Mouse (Mus musculus) cerebellum, adult 18-20 months (tissue): ENCODE data around the gene Txndc2.

ENCODE experiments used
- DNase-seq, 2 experiments: peaks; one replicate each; pipeline ENCODE4 v3.0.0; 2021

Gene Txndc2

DNA sequence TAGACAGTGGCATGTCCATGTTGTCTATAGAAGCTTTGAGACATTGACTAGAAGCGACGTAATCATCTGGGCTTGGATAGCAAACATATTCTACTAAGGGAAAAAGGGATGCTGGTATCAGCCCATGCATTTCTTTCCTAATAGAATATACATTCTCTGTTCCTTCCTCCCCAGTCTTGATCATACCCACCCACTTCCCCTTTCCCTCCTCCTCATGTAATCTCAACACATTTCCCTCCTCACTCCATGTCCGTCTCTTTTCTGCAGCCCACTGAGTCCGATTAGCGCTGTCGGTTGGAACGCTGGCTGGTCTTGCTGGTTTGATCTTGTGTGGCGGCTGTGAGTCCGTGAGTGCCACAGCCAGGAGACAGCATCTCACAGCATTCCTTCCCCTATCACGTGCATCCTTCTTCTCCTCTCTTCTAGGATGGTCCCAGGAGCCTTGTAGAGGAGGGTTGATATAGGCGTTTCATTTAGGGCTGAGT, at the start of gene Txndc2:
Gene Txndc2 (minus strand): TSS at position 435 of the 485 bp plus-strand sequence.
- DNase-seq: no peak

DNA sequence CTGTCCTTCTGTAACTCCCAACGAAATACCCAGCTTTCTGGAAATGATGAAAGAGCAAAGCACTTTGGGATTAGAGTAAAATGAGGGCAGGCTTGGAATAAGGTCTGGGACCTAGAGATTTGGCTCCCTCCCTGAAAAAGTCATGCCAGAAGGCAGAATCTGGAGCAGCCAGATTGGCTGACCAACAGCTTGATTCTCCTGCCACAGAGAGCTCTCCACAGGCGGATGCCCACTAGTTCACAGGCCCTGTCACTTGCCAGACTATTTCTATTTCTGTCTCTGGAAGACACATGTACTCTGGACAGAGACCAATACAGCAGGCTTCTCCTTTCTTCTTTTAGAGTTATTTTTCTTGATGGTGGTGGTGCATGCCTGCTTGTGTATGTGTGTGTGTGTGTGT, 41.8 kb upstream of the Txndc2 start:
- peak; percentile 79 to 90 for DNase-seq

DNA sequence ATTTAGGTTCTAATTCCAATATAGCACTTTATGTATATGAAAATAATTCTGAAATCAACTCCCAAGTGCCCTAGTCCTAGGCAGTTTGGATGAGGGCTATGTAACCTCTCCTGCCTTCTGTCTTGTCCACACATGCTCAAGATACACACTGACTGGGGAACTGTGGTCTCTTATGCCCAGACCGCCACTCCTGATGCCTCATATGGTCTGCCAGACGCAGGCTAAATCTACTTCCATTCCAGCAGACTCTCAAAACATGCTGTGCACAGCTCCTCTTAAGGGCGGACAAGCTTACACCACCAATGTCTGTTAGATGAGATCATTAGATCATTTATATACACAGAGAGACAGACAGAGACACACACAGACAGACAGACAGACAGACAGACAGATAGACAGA, 41.3 kb upstream of the Txndc2 start:
- DNase-seq: no peak

DNA sequence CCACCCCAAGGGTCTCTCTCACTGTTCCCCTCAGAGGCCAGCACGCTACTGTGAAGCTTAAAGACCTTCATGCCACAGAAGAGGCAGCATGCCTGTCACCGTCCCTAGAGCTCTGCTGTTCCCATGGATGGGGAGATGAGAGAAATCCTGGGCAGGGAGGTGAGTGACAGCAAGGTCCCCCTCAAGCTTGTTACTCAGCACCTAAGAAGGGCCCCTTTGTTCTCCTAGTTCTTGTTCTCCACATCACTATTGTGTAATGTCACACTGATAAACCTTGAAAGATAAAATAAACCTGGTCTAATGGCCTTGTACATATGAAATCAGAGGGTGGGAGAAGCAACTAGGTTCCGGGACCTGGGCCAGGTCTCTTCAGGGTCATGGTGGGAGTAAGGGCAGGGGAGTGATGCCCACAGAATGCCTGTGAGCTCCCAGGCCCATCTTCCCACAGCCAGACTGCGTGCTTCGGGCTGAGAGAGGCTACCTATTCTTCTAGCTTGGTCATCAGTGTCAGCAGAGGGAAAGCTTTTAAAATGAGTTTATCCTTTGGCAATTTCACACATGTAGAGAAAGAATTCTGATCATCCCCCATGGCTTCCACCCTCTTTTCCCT, 40.2 kb upstream of the Txndc2 start:
- no peak for DNase-seq

DNA sequence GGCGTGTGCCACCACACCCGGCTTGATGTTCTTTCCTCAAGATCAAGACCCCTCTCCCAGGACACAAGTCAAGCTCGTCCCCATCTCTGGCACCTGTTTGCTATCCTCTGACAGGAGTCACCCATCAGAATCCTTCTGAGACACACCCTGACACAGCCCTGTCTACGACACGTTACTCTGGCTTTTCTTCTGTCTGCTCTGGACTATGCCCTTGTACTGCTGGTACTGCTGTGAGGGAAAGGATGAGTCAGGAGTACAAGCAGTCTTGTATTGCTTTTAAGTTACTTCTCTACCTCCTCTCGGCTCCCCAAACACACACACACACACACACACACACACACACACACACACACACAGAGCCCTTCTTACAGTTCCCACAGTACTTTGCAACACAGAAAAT, 39.5 kb upstream of the Txndc2 start:
- DNase-seq: no peak

DNA sequence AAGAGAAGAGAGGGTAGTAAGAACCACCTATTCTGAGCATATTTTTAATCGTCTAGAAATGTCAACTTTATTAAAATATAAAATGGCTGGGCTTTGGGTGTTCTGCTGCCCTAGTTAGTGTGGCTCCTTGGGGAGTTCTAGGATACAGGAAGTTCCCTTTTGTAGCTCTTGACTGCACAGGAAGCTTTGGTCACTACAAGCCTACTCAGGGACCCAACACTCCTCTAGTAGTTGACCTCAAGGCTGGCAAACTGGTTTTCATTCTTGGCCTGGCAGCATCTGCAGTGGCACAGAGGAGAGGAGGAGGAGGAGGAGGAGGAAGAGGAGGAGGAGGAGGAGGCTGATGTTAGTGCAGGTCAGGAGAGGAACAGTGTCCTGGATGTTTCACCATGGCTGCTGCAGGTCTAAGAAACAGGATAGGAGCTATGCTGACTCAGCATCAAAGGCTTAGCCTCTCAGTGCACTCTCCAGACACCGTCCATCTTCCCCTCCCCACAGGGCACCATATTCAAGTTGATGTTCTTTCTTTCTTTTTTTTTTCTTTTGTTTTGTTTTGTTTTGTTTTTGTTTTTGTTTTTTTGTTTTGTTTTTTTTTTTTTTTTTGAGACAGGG, 38.9 kb upstream of the Txndc2 start:
- DNase-seq: no peak

DNA sequence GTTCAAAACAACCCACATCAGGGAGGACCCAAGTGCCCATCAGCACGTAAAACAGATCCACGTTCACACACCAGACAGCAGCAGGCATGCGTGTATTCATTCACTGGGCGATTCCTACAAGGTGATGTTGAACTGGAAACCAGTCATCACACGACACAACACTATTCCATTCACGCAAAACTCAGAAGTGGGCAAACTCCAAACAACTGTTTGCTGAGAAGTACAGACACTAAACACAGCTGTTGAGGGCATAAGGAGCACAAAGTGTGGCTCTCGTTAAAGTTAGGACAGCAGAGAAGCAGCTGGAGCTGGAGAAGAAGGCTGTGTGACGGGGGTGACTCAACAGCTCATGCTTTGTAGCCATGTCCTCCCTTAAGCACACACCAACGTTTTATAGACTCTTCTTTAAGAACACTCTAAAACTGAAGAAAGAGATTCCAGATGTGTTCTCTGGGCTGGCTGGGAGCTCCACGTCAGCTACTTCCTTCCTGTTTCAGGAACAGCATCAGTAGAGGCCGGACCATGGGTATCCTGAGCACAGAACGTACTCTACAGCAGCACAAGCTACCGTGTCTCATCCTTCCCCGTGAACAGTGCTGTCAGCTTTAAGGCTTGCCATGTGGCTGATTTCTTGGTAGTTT, 38.0 kb upstream of the Txndc2 start:
- no peak for DNase-seq

DNA sequence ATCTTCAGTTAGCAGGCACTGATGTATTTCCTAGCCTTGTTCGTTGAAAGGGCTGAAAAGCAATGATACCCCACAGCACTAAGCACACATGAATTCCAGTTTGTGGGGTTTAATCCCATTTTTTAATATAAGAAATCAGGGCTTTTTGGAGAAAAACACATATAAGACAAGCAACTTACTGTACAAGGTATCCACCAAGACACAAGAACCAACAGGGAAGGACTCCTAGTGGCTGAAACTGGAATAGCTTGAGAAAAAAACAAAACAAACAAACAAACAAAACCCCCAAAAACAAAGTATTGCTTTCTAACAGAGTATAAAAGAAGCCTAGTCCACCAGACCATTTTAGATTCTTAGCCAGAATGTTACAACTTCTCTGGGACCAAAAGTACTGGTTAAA, 35.8 kb upstream of the Txndc2 start:
- no peak for DNase-seq

DNA sequence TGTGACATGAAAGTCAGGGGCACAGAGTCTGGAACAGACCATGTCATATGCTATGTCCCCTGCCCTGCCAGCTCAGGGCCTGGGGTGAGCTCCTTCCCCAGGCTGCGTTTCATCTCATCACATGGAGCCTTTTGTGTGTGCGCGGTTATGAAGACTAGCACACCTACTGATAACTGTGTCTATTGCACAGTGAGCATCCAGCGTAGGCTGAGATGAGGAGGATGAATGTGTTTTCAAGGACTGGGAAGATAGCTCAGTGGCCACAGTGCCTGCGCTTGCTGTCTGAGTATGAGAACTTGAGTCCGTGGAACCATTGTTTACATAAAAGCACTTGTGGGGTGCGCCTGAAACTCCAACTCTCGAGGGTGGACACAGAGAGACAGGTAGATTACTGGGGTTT, 34.6 kb upstream of the Txndc2 start:
- no peak for DNase-seq

DNA sequence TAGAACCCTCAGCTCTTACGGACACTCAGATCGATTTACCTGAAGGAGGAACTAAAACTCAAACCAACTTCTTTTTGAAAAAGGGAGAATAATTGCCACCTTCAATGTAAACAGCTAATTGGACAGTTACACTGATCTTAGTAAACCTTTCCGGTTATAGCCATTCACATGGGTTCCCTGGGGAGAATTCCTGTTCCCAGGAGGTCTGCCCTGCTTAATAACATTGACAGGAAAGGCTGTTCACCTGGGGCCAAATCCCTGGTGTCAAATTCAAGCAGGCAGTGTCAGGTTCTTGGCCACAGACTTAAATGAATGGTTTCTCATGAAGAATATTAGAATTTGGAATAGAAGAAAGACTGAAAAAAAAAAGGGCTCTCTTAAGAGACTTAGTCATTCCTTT, 34.0 kb upstream of the Txndc2 start:
- DNase-seq: no peak

DNA sequence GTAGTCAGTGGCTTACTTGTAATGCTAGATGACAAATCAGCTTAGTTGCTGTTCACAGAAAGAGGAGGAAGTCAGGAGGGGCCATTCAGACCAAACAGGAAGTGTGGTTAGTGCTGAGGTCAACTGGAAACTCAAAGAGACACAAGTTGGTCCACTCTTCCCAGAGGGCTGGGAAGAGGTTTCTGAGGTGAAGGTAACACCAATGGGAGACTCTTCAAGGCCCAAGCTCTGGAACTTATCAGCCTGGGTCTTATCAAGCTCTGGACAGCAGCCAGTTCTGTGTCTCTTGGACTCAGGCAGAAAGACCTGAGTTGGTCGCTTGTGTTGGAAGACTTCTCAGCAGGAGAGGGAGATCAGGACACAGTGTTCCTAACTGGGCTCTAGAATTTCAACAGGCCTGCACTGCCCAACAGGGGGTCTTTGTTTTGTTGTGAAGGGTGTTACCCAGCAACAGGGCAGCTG, 32.8 kb upstream of the Txndc2 start:
- no peak for DNase-seq

DNA sequence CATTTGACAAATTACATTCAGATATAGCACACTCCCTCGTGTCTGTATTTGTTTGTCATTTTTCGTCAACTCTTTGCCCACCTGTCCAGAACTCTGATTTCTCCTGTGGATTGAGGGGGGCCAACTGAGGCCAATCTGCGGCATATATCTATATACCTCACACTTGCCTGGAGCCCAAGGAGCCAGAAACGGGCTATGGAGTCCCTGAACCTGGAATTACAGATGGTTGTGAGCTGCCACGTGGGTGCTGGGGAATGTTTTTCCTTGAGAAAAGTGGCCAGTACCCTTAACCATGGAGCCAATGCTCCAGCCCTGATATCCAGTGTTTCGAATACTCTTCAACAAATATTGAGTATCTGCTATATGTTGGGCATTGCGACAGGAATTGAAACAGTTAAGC, 31.0 kb upstream of the Txndc2 start:
- no peak for DNase-seq

DNA sequence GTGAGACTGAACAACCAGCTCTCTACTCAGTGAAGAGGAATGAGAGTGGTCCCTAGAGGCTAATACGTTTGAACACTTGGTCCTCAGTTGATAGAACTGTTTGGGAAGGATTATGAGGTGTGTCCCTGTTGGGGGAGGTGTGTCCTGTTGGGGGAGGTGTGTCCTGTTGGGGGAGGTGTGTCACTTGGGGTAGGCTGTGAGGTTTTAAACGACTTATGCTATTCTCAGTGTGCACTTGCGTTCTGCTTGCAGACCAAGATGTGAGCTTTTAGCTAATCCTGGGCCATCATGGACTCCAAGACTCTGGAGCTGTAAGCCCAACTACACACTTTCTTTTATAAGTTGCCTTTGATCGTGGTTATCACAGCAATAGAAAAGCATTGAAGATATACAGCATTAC, 27.1 kb upstream of the Txndc2 start:
- DNase-seq: no peak

DNA sequence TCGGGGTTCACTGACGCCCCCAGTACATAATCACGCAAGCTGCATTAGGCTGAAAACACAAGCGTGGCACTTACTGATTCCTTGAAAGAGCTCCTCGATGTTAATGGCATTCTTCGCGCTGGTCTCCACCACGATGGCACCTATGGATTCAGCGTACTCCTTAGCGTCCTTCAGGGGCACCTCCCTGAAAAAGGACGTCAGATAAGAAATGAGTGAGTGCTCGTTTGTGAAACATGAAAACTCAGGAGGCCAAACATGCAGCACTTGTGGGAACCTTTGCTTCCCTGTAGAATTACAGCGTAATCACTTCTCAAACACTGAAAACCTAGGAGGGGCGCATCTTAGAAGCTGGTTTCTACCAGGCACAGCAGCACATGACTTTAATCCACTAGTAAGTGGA, 25.8 kb upstream of the Txndc2 start:
- DNase-seq: no peak

DNA sequence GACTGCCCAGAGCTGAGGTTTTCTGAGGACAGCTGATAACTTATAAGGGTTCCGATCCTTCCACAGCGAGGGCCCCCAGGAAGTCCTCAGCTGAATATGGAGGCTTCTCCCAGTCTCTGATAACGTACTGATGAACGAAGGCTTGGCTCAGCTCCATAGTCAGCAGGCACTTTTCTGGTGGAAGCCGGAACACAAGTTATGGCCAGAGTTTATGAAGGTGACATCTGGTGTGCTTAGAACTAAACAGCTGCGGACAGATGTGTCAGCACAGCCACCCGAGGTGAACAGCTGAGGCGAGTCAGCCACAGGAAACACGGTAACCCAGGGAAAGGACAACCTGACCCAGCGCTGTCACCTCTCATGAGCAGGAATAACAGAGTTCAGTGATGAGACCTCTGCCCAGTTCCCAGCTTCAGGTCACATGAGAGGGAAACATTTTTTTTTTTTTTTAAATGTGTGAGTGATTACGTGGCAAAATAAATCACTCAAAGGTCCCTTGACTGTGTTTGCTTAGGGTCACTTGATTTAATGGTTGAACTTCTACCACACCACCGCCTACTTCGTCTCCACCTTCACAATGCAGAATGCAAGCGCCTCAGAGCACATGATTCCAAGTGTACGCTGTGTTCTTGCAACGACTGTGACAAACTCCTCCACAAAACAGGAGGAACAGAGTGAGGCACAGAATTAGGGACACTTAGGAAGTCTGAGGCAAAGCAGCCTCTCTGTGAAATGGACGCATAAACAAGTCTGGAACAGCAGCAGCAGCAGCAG, 24.6 kb upstream of the Txndc2 start:
- DNase-seq: no peak

DNA sequence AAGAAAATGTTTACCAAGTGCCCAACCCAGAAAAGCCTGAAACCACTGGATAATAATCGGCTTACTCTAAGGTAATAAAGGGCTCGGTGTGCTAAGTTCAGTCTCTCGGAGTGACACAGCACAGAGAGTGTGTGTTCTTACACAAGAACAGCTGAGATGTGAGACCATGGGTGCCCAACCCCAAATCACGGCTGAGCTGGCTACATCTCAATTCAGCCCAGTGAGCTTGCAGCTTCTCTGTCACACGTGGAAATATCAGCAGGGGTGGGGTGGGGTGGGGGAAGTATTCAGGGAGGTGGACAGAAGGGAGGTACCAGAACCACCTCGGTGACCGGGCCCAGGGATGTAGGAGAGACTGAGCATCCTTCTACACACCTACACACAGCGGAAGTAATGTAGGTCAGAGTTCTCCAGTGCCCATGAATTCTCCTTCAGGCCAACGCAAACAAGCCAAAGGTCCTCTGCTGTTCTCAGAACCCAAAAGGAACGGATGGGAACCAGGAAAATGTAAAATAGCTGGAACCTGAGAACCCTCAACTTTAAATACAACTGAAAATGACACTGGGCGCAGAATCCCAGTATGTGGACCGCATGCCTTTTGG, 23.9 kb upstream of the Txndc2 start:
- no peak for DNase-seq

DNA sequence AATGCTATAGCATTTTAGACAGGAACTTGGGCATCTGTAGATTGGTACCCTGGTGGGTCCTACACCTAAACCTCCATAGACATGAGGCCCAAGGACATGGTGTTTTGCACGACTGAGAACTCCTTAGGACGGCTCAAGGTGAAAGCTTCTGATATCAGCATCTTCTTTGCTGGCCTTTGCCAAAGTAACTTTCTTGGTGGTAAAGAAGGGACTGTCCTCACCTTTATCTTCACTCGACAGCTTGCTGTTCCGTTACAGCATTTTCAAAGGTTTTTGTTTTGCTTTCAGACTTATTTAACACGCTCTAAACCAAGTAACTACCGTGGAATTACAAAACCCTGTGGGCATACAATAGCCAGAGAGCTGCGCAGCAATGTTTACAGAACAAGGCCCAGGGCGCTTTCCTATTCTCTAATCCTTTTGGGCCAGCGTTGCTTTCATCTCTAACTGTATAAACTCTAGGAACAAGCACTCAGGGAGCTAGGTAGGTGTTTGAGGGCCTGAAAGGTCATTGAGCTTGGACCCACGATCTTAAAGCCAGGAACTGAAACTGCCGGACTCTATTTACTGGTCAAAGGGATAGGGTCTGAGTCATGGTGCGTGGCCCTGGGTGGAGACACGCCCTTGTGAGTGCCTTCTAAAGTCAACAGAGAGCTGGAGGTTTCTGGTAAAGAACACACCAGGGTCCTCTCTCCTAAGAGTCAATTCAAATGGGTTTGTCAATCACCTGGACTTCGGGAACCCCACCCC, 21.5 kb upstream of the Txndc2 start:
- no peak for DNase-seq

DNA sequence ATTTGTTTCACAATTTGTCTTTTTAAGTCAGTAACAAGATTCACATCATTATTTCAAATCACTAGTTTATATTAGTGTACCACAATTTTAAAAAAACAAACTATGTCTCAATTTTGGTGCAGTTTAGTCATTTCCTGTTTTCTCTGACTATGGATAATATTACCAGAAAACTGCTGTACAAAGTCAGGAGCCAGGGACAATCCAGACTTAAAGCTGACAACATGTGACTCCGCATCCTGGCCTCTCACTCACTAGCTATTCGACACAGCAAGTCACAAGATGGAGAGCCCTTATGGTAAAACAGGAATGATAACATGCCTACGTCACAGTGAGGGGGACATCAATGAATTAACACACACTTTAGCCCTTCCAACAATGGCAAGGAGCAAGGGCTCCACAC, 20.7 kb upstream of the Txndc2 start:
- no peak for DNase-seq

DNA sequence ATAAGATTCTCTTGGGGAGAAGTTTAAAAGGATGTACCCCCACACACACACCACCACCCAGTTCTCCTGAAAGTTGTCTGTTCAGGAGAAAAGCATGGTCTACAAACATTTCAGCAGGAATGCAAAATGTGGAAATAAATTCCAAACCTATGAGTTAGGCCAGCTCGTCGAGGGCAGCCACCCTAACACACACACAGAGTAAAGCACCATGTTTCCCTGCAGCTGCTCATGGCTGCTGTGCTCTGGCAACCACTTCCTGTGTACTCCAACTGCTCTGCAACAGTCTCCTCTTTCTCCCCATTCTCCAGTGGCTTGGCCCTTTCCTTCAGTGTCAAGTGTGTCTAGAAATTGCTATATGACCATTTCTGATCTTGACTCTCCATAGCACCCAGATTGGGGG, 16.4 kb upstream of the Txndc2 start:
- DNase-seq: no peak

DNA sequence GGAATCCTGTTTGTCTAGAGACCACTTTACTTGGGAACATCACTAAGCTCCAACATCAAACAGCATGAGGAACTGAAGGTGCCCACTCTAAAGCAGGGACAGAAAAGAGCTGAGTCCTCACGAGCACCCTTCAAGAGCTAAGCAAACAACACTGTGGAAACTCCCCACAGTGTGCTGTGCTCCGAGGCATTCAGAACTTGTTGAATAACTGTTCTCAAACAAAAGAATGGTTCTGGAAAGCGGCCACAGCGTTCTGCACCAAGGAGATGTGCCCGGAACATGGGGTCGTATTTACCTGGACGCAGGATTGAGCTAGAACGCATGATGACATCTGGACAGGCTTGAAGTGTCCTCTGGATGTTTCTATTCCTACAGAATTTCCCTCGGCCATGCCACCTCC, 16.0 kb upstream of the Txndc2 start:
- no peak for DNase-seq

DNA sequence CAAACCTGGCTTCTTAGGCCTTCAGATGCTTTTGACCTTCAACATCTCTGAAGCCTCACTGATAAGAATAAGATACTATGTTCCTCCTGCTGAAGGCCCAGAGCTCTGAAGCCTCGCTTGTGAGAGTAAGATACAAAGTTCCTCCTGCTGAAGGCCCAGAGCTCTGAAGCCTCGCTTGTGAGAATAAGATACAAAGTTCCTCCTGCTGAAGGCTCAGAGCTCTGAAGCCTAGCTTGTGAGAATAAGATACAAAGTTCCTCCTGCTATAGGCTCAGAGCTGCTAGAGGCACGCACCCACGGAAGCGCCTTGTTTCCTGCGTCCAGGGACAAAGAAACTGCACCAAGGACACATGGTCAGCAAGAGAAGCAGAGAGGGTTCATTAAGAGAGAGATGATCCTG, 14.8 kb upstream of the Txndc2 start:
- no peak for DNase-seq

DNA sequence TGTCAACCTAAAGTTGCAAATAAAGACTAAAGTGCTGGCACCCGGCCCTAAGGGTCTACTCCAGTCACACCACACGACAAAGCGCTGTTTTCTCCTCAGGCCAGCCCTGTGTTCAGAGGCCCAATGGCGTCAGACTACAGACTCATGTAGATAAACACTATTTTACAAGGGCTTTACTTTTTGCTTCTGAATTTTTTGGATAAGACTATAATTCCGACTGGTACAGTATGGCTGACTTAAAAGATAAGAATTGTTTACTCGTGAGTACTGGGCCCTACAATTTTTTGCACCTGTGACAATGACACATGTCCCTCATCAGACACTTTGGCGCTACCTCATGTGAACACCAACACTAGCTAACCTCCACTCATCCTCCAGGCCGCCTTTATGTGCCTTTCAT, 14.1 kb upstream of the Txndc2 start:
- DNase-seq: no peak

DNA sequence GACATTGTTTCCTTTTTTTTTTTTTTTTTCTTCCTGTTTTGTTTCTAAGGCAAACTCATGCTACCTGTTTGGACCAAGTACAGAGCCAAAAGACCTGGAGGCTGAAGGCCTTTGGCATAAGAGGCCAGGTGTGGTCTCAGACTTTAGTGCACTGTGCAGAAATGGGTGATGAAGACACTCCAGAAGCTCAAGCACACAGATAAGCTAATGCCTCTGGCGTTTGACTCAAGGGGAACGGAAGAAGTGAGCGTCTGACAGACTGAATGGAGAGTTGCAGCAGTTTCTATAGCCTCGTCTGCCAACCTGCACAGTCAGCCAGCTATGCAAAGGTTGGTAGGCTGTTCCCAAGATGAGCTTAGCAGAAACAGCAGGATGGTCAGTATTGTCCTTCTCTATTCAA, 13.6 kb upstream of the Txndc2 start:
- DNase-seq: no peak
